ENCODE assay signal across 23 mouse cellular contexts in genomic region chr4:108357458-108357857, GRCm38 (mm10). TPM values are rescaled to one million over a fixed set of nuclear protein-coding genes. Genes with fewer than 3 reads are reported as not detected.
DNase-seq lines count a peak whose midpoint lies in the region; ATAC-seq and TF ChIP-seq lines count a peak whose summit lies in the region.
"Had no signal": no experiment of that assay in that cellular context is flagged by ENCODE, and none has a peak within 500 bp of the region (broad histone marks: within the 10 kb centered on the region; RNA-seq: fewer than 3 reads in every experiment).

No protein-coding gene starts in this region.

- H3K36me3 ChIP-seq in kidney, embryonic 16.5 days (ENCODE audit: insufficient read depth, low read length) = no peaks in the 10 kb centered on the region
- H3K36me3 ChIP-seq in kidney, postnatal 0 days (ENCODE audit: insufficient read depth, low read length) = no peaks in the 10 kb centered on the region
- no peaks in the 10 kb centered on the region for H3K36me3 ChIP-seq in limb, embryonic 10.5 days
- H3K36me3 ChIP-seq: embryonic facial prominence, embryonic 15.5 days; heart, embryonic 15.5 days; hindbrain, embryonic 10.5 days had no signal

- no peak overlapping the region for H3K27ac ChIP-seq in kidney, embryonic 16.5 days (ENCODE audit: low read length)
- no peak overlapping the region for H3K27ac ChIP-seq in kidney, postnatal 0 days
- 0 out of 2 replicates have a peak overlapping the region, but pooled peaks have one; percentile 20 for H3K27ac ChIP-seq in limb, embryonic 10.5 days
- H3K27ac ChIP-seq: embryonic facial prominence, embryonic 15.5 days; heart, embryonic 15.5 days; hindbrain, embryonic 14.5 days had no signal

- no peaks in the 10 kb centered on the region for H3K9me3 ChIP-seq in kidney, embryonic 16.5 days (ENCODE audit: low read length)
- no peaks in the 10 kb centered on the region for H3K9me3 ChIP-seq in kidney, postnatal 0 days (replicated peaks; ENCODE audit: low read length)
- no peaks in the 10 kb centered on the region for H3K9me3 ChIP-seq in limb, embryonic 10.5 days (replicated peaks)
- H3K9me3 ChIP-seq: embryonic facial prominence, embryonic 15.5 days; heart, embryonic 15.5 days; hindbrain, embryonic 10.5 days had no signal

- H3K9ac ChIP-seq in kidney, embryonic 16.5 days (replicated peaks; ENCODE audit: low read length) = no peak overlapping the region
- H3K9ac ChIP-seq in kidney, postnatal 0 days (ENCODE audit: low read depth, low read length) = no peak overlapping the region
- H3K9ac ChIP-seq: embryonic facial prominence, embryonic 15.5 days; heart, embryonic 15.5 days; hindbrain, embryonic 14.5 days had no signal

- H3K4me2 ChIP-seq in kidney, embryonic 16.5 days (replicated peaks; ENCODE audit: low read depth, low read length) = no peak overlapping the region
- no peak overlapping the region for H3K4me2 ChIP-seq in kidney, postnatal 0 days (ENCODE audit: low read length)
- H3K4me2 ChIP-seq: embryonic facial prominence, embryonic 15.5 days; heart, embryonic 11.5 days; heart, embryonic 15.5 days; hindbrain, embryonic 14.5 days had no signal

- no peak overlapping the region for H3K4me3 ChIP-seq in kidney, embryonic 16.5 days (ENCODE audit: low read length)
- H3K4me3 ChIP-seq in kidney, postnatal 0 days (replicated peaks; ENCODE audit: low read depth, low read length) = no peak overlapping the region
- H3K4me3 ChIP-seq in limb, embryonic 10.5 days = no peak overlapping the region
- H3K4me3 ChIP-seq: embryonic facial prominence, embryonic 15.5 days; erythroblast, embryonic 14.5 days; heart, embryonic 15.5 days; hindbrain, embryonic 10.5 days had no signal

- peaks cover 36% of the 10 kb centered on the region for H3K4me1 ChIP-seq in kidney, embryonic 16.5 days (ENCODE audit: insufficient read depth, low read length)
- peaks cover 7% of the 10 kb centered on the region; the same call in 1 of the 2 replicates for H3K4me1 ChIP-seq in kidney, postnatal 0 days (replicated peaks; ENCODE audit: insufficient read depth, low read length)
- peaks cover 81% of the 10 kb centered on the region for H3K4me1 ChIP-seq in limb, embryonic 10.5 days

- POLR2A ChIA-PET in Patski (lab: Charles Lee) = interaction anchor here (1.3 kb wide), 1 partner anchor 14 kb away, joined by 3 read pairs; no protein-coding TSS in a partner anchor

- 65% methylated on average over 8 of the region's 8 CpGs for WGBS in kidney, embryonic 16.5 days
- whole genome bisulfite sequencing in kidney, postnatal 0 days = 61% methylated on average over 8 of the region's 8 CpGs
- WGBS in limb, embryonic 10.5 days = 95% methylated on average over 8 of the region's 8 CpGs

- no peak for ATAC-seq in kidney, embryonic 16.5 days (ENCODE audit: low FRiP score, low TSS enrichment)
- no peak for ATAC-seq in kidney, postnatal 0 days (replicated peaks; ENCODE audit: low FRiP score, low read depth)
- peak; percentile 84 for ATAC-seq in Patski
- ATAC-seq in megakaryocyte progenitor cell, adult 5-6 weeks (replicated peaks; ENCODE audit: poor library complexity) = no peak
- ATAC-seq: forebrain, embryonic 16.5 days had no signal

- CTCF ChIA-PET in Patski (lab: Charles Lee) = interaction anchor here (1.8 kb wide), 1 partner anchor 102 kb away, joined by 6 read pairs; the partner anchor contains the start of gene Tut4

- no peak for TF ChIP-seq CTCF in kidney, postnatal 0 days (IDR thresholded peaks at IDR 0.05; ENCODE audit: low read depth)
- TF ChIP-seq CTCF in Patski (IDR thresholded peaks at IDR 0.05) = no peak

- peak; percentile 30 for DNase-seq in kidney, adult 11 months
- DNase-seq in kidney, postnatal 0 days (ENCODE audit: low spot score) = peak; percentile 44
- DNase-seq in kidney, adult 18-20 months = no peak
- DNase-seq in Patski (ENCODE audit: low read depth, low spot score) = peak; percentile 77
- DNase-seq in limb, embryonic 10.5 days (ENCODE audit: low spot score) = no peak
- DNase-seq: adrenal gland, adult 2 months; adrenal gland, postnatal 25 days; cerebellum, adult 18-20 months; cerebellum, postnatal 10 days; gastrocnemius, postnatal 10 days; heart, adult 18-20 months; heart, postnatal 14 days had no signal

- H3K27me3 ChIP-seq in kidney, embryonic 16.5 days (ENCODE audit: insufficient read depth, low read length) = no peaks in the 10 kb centered on the region
- no peaks in the 10 kb centered on the region for H3K27me3 ChIP-seq in kidney, postnatal 0 days (ENCODE audit: insufficient read depth, low read length)
- no peaks in the 10 kb centered on the region for H3K27me3 ChIP-seq in Patski
- H3K27me3 ChIP-seq in limb, embryonic 10.5 days (ENCODE audit: low read depth, poor library complexity, severe bottlenecking) = no peaks in the 10 kb centered on the region
- H3K27me3 ChIP-seq: embryonic facial prominence, embryonic 15.5 days; heart, embryonic 15.5 days had no signal

- in situ Hi-C loops in Patski (cut with MboI; ENCODE audit: low pct_unique_long_range_greater_than_20kb) = no loop called here

RNA-seq across cellular contexts. Expression of gene Shisal2a, which starts 25.7 kb away (rescaled TPM):
- polyA plus RNA-seq in kidney, embryonic 16.5 days (2015; fragmentation: Nextera tagmentation; extraction: Ambion mirVana) = 0.29 and 1.1 TPM in 2 replicates
- polyA plus RNA-seq in kidney, postnatal 0 days (2015; fragmentation: Nextera tagmentation; extraction: Ambion mirVana) = 0.66 and 0.70 TPM in 2 replicates
- polyA plus RNA-seq in Patski (2021) = not detected
- polyA plus RNA-seq in limb, embryonic 10.5 days (2016; fragmentation: Nextera tagmentation; extraction: Ambion mirVana) = 1.5 and 5.6 TPM in 2 replicates
- total RNA-seq in megakaryocyte progenitor cell, adult 5-6 weeks (2015) = not detected in 2 replicates
- total RNA-seq in megakaryocyte progenitor cell, adult 5-6 weeks (2017) = not detected in 2 replicates
- total RNA-seq: CH12.LX; gastrocnemius, postnatal 10 days; gastrocnemius, postnatal 4 days; heart, adult 18-20 months; heart, postnatal 14 days had no signal
- polyA plus RNA-seq: erythroblast, embryonic 14.5 days had no signal

RNA-seq across cellular contexts. Expression of gene Coa7, which starts 29.5 kb away (rescaled TPM):
- polyA plus RNA-seq in kidney, embryonic 16.5 days (2015; fragmentation: Nextera tagmentation; extraction: Ambion mirVana) = 52.9 and 54.1 TPM in 2 replicates
- 66.6 and 66.8 TPM in 2 replicates for polyA plus RNA-seq in kidney, postnatal 0 days (2015; fragmentation: Nextera tagmentation; extraction: Ambion mirVana)
- 30.0 TPM for polyA plus RNA-seq in Patski (2021)
- 68.2 and 71.3 TPM in 2 replicates for polyA plus RNA-seq in limb, embryonic 10.5 days (2016; fragmentation: Nextera tagmentation; extraction: Ambion mirVana)
- total RNA-seq in megakaryocyte progenitor cell, adult 5-6 weeks (2015) = 14.5 and 19.2 TPM in 2 replicates
- 6.4 and 11.8 TPM in 2 replicates for total RNA-seq in megakaryocyte progenitor cell, adult 5-6 weeks (2017)

RNA-seq across cellular contexts. Expression of gene Gpx7, which starts 49.3 kb away (rescaled TPM):
- polyA plus RNA-seq in kidney, embryonic 16.5 days (2015; fragmentation: Nextera tagmentation; extraction: Ambion mirVana) = 65.2 and 65.4 TPM in 2 replicates
- 60.4 and 61.1 TPM in 2 replicates for polyA plus RNA-seq in kidney, postnatal 0 days (2015; fragmentation: Nextera tagmentation; extraction: Ambion mirVana)
- polyA plus RNA-seq in Patski (2021) = not detected
- polyA plus RNA-seq in limb, embryonic 10.5 days (2016; fragmentation: Nextera tagmentation; extraction: Ambion mirVana) = 40.6 and 44.3 TPM in 2 replicates
- 0.46 and 0.79 TPM in 2 replicates for total RNA-seq in megakaryocyte progenitor cell, adult 5-6 weeks (2015)
- total RNA-seq in megakaryocyte progenitor cell, adult 5-6 weeks (2017) = 0.50 and 0.95 TPM in 2 replicates
- total RNA-seq: CH12.LX had no signal
- polyA plus RNA-seq: erythroblast, embryonic 14.5 days had no signal

RNA-seq across cellular contexts. Expression of gene Zyg11b, which starts 56.6 kb away (rescaled TPM):
- polyA plus RNA-seq in kidney, embryonic 16.5 days (2015; fragmentation: Nextera tagmentation; extraction: Ambion mirVana) = 11.6 and 11.7 TPM in 2 replicates
- 7.4 and 7.5 TPM in 2 replicates for polyA plus RNA-seq in kidney, postnatal 0 days (2015; fragmentation: Nextera tagmentation; extraction: Ambion mirVana)
- polyA plus RNA-seq in Patski (2021) = 16.8 TPM
- polyA plus RNA-seq in limb, embryonic 10.5 days (2016; fragmentation: Nextera tagmentation; extraction: Ambion mirVana) = 11.9 and 13.6 TPM in 2 replicates
- 14.7 and 18.4 TPM in 2 replicates for total RNA-seq in megakaryocyte progenitor cell, adult 5-6 weeks (2015)
- 19.2 and 21.5 TPM in 2 replicates for total RNA-seq in megakaryocyte progenitor cell, adult 5-6 weeks (2017)

Comparison
In these comparisons a context has a peak if more than half of its experiments do, and no peak if none do; other contexts are left out.
1. DNase-seq: peak in kidney, adult 11 months (single experiment), kidney, postnatal 0 days (single experiment) and Patski (single experiment); none in kidney, adult 18-20 months (single experiment) and limb, embryonic 10.5 days (single experiment).
2. RNA of gene Gpx7, which starts 49.3 kb away (polyA plus RNA-seq): 65.2 to 65.4 TPM in kidney, embryonic 16.5 days, 60.4 to 61.1 TPM in kidney, postnatal 0 days and 40.6 to 44.3 TPM in limb, embryonic 10.5 days; not detected in Patski (single experiment); every median in the first group is over 10 times any median in the second.